Mouse (Mus musculus) CH12.LX (cell line): ENCODE measurements around the gene Lamtor3.

Experiments
- BHLHE40 ChIP-seq: IDR thresholded peaks from 2 replicates; pipeline ENCODE4 v1.6.1; 2011; ENCODE audit warnings: mild to moderate bottlenecking, low read depth, low read length, improper control_type of control experiment
- CTCF ChIP-seq, 2 experiments: IDR thresholded peaks in 1 of 2; conservative IDR thresholded peaks in 1 of 2; 2 replicates each; pipeline ENCODE4 v1.5.1; 2011 to 2012; ENCODE audit warnings: low read depth in 2 of 2, low read length in 2 of 2, improper control_type of control experiment in 1 of 2, inconsistent platforms in 1 of 2, mild to moderate bottlenecking in 1 of 2, moderate library complexity in 1 of 2
- ELF1 ChIP-seq: IDR thresholded peaks from 2 replicates; pipeline ENCODE4 v1.6.1; 2014; ENCODE audit warnings: low read depth, mild to moderate bottlenecking, inconsistent platforms, low read length, improper control_type of control experiment
- EP300 ChIP-seq: IDR thresholded peaks from 2 replicates; pipeline ENCODE4 v1.6.1; 2011; ENCODE audit warnings: low read length, improper control_type of control experiment
- HCFC1 ChIP-seq: IDR thresholded peaks from 2 replicates; pipeline ENCODE4 v1.6.1; 2012; ENCODE audit warnings: low read depth, mild to moderate bottlenecking, inconsistent platforms, low read length, improper control_type of control experiment
- JUND ChIP-seq: conservative IDR thresholded peaks from 2 replicates; pipeline ENCODE4 v1.6.1; 2011; ENCODE audit warnings: low read depth, low read length, improper control_type of control experiment
- MAFK ChIP-seq: IDR thresholded peaks from 2 replicates; pipeline ENCODE4 v1.6.1; 2011; ENCODE audit warnings: low read length, improper control_type of control experiment; ENCODE audit not compliant: insufficient replicate concordance
- MAX ChIP-seq: IDR thresholded peaks from 2 replicates; pipeline ENCODE4 v1.6.1; 2011; ENCODE audit warnings: low read length, improper control_type of control experiment
- MXI1 ChIP-seq: IDR thresholded peaks from 2 replicates; pipeline ENCODE4 v1.6.1; 2011; ENCODE audit warnings: mild to moderate bottlenecking, low read depth, low read length, improper control_type of control experiment
- POLR2AphosphoS2 ChIP-seq: IDR thresholded peaks from 2 replicates; pipeline ENCODE4 v1.6.1; 2011; ENCODE audit warnings: low read depth, low read length, improper control_type of control experiment
- RAD21 ChIP-seq: IDR thresholded peaks from 2 replicates; pipeline ENCODE4 v1.6.1; 2011; ENCODE audit warnings: low read depth, mild to moderate bottlenecking, low read length, improper control_type of control experiment, moderate library complexity
- TBP ChIP-seq: conservative IDR thresholded peaks from 2 replicates; pipeline ENCODE4 v1.6.1; 2011; ENCODE audit warnings: low read depth, low read length, improper control_type of control experiment
- TCF12 ChIP-seq: IDR thresholded peaks from 2 replicates; pipeline ENCODE4 v1.6.1; 2014; ENCODE audit warnings: low read depth, mild to moderate bottlenecking, inconsistent platforms, low read length, improper control_type of control experiment
- ZNF384 ChIP-seq: IDR thresholded peaks from 2 replicates; pipeline ENCODE4 v1.6.1; 2012; ENCODE audit warnings: low read depth, low read length, improper control_type of control experiment, inconsistent platforms

DNA sequence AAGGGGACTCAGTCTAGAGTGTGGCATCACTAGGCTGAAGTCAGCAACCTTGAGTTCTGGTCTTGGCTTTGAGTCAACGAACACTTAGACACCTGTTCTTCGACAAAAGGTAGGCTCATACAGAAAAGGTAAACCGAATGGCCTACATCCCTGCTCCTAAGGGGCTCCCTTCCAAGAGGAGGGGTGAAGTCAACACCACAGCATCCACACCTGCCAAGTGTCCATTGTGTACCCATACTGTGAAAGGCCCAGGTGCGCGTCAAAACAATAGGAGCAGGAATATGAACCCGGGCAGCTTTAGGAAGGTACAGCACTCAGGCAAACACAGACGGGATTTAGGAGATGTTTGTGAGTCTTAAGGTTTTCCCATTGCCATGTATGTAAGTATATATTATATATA is 54.7 kb downstream of the Lamtor3 start:
- no peak for TF ChIP-seq CTCF (conservative IDR thresholded peaks at IDR 0.05 in 1 of 2, IDR thresholded peaks at IDR 0.05 in 1 of 2; ENCODE audit: low read depth in 2 of 2, low read length in 2 of 2)
- TF ChIP-seq MXI1 = no peak
- TF ChIP-seq BHLHE40 = no peak
- TF ChIP-seq HCFC1 = no peak
- TF ChIP-seq TCF12 = no peak
- TF ChIP-seq ZNF384 = no peak
- TF ChIP-seq POLR2AphosphoS2 = no peak
- TF ChIP-seq TBP = no peak
- TF ChIP-seq EP300 = no peak
- no peak for TF ChIP-seq ELF1
- TF ChIP-seq MAX = no peak
- TF ChIP-seq JUND = no peak
- TF ChIP-seq RAD21 = no peak
- no peak for TF ChIP-seq MAFK
